Mouse (Mus musculus) embryonic stem cell, embryonic (primary cell): ENCODE measurements around the gene Elp4.

ENCODE experiments used
- CTCF ChIA-PET, 4 experiments: fragments of 300-600 bp in 2 of 4; fragments of 350-600 bp in 2 of 4; sonication (Branson Sonifier 250); formaldehyde crosslinking; loops; one replicate each; lab custom pipeline; 2022; ENCODE audit warnings: inconsistent platforms in 2 of 4; lab: Charles Lee
- POLR2A ChIA-PET, 4 experiments: fragments of 300-600 bp in 2 of 4; fragments of 350-600 bp in 2 of 4; sonication (Branson Sonifier 250); formaldehyde crosslinking; loops; one replicate each; lab custom pipeline; 2022; ENCODE audit warnings: antibody characterized with exemption in 4 of 4, inconsistent platforms in 1 of 4; lab: Charles Lee

Gene Elp4

DNA sequence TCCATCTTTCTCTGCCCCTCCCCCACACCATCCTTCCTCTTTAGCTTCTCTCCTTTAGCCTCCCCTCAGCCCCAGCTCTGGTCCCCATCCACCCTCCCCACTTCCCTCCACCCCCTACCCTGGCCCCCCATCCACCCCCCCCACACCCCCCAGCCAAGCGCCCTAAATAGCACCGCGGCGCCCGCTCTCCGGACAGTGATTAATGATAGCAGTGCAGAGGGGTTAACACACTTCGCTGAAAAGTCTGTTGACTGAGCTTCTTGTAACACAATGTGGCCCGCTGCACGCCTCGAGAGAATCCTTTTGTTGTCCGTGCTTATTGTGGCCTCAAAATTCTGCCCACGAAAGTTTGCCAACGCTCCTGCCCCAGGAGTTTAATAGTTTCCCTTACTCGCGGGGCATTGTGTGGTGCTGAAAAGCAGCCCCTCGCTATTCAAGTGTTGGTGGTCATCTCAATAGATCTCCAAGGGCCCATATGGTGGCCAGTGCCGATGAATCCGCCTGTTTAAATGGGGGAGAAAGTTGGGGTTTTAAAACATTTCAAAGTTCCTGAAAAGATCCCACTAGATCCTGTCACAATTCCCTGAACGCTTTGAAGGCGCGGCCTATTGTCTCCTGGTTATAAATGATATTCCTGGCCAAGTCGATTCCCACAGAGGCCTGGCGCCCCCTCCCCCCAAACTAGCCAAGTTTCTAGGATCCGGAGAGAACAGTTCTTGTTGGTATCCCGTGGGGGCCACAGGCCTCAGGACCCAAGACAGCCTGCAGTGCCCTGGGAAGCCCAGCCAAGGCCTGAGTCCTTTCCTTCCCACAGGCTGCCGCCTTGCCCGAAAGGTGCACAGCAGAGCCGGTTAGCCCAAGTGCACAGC lies 214.4 kb downstream of the Elp4 start:
- ChIA-PET POLR2A (interaction anchor here in 3 of 4 experiments (0.6 to 3.6 kb wide), 8 partner anchors 13 to 23 kb away, joined by 3 to 25 read pairs (median 3); no protein-coding TSS in a partner anchor), CTCF (no interaction called here)

DNA sequence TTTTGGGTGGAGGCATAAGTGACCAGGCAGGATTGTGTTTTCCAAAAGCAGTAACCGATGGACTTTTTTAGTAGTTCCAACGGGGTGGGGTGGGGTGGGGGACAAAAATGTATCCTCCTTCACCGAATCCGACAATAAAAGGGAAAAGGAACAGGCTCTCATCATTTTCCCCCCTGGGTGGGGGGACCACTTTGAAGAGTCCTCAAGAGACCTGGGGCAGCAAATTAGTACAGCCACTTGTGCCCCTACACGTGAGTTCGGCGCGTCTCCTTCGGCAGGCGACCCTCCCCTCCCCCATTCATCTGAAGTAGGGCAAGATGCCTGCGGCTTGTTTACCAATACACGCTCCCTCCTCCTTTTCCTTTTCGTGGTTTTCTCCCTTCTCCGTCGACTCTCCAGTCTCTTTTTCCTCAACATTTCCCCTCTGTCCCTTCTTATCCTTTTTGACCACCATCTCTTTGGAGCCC lies 215.0 kb downstream of the Elp4 start:
- CTCF ChIA-PET, result no interaction called here
- POLR2A ChIA-PET, result interaction anchor here (0.6 to 3.6 kb wide), 7 partner anchors 10 to 81 kb away, joined by 3 to 25 read pairs (median 4); no protein-coding TSS in a partner anchor

DNA sequence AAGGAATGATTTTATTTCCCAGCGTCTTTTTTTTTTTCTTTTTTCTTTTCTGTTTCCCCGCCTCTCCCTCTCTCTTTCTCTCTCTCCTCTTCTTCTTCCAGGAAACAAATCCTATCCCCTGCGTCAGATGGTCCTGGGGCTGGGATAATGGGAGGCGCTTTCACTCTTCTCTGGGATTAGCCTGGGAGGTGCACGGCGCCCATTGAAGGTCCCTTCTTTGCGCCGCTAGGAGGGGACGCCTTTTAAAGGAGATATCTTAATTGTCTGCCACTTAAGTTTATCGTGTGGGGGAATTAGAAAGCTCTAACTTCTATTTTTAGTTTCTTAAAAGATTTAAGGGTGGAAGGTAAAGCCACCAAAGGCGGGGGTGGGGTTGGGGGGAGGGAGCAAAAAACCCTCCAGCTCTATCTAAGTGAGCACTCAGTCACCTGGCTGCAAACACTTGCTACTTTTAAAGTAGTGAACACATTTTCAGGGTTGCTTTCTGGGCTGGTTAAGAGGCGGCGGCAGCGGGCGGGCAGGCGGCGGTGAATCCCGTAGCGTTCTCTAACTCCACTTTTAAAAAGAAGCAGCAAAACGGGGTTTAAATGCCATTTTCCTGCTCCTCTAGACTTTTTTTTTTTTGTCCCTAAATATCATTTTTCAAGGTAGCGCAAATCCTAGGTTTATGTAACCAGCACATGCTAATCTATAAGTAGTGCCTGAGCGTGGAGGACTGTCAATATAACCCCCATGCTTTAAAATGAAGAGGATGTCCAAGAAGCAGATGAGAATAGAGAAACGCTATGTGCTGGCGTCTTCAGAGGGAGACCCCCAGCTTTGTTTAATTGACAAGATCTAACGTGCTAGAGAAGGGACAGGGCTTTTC lies 215.7 kb downstream of the Elp4 start:
- POLR2A ChIA-PET, result interaction anchor here in 3 of 4 experiments (0.5 to 3.6 kb wide), 15 partner anchors 10 to 685 kb away, joined by 3 to 25 read pairs (median 3); partner anchors contain the start of genes Elp4 (in 1 of the 3), Immp1l (in 1 of the 3) and Pax6 (in 1 of the 3)

DNA sequence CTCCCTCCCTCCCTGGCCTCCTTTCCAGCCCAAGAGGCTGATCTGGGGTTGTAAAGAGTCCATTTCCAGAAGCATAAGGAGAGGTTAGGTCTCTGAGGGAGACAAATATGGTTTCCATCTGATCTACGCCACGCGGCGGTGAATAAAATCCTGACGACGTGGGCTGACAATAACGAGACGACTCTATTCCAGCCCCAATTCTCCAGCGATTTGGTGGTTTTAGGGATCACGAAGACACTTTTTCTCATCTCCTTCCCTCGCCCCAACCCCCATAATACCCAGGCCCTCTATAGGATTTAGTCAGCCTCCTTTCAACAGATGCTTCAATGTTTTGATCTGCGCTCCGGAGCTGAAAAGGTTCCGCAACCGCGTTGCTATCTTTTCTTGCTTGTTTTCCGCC lies 216.4 kb downstream of the Elp4 start:
- POLR2A ChIA-PET, result interaction anchor here (0.5 to 3.6 kb wide), 11 partner anchors 10 to 686 kb away, joined by 3 to 25 read pairs (median 3); partner anchors contain the start of genes Eif3m (in 1 of the 4), Elp4 (in 1 of the 4), Immp1l (in 1 of the 4) and Pax6 (in 1 of the 4)
- CTCF ChIA-PET, result interaction anchor here (0.6 to 2.6 kb wide), 10 partner anchors 10 to 394 kb away, joined by 3 to 20 read pairs (median 4); no protein-coding TSS in a partner anchor

More for the DNA sequence above, 215.7 kb downstream of the Elp4 start:
- CTCF ChIA-PET, result interaction anchor here (0.6 to 2.6 kb wide), 8 partner anchors 11 to 393 kb away, joined by 3 to 20 read pairs (median 4); no protein-coding TSS in a partner anchor

DNA sequence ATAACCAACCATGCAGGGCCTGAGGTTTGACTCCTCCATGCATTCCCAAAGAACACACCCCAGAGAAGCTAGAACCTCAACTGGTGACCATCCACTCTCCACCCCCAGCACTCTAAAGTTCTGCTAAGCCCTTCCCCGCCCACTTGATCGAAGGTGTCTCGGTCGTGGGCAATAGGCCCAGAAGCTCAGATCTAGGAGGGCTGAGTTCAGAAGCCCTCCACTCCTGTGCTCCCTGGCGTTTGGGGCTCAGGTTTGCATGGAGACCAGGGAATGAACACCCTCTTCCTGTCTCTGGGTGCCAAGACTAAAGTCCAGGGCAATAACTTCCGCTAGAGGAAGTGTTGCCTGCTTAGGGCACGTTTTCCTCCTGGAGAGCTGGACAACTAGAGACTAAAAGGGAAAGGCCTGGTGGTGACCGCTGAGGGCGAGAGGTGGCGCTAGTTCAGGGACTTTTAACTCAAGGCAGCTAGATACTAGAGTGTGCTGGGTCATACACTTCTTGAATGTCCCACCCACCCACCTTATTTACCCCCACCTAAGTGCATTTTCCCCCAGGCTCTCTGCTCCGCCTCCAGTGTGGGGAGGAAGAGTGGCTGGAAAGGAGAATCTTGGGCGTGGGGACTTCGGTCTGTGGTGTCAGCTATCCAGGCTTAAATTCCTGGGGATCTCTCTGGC lies 216.9 kb downstream of the Elp4 start:
- ChIA-PET CTCF (interaction anchor here (0.6 to 2.6 kb wide), 14 partner anchors 10 to 394 kb away, joined by 3 to 20 read pairs (median 4); no protein-coding TSS in a partner anchor), POLR2A (interaction anchor here (0.5 to 3.6 kb wide), 12 partner anchors 9 to 671 kb away, joined by 3 to 25 read pairs (median 3); partner anchors contain the start of genes Eif3m (in 1 of the 4), Elp4 (in 1 of the 4) and Immp1l (in 1 of the 4))

DNA sequence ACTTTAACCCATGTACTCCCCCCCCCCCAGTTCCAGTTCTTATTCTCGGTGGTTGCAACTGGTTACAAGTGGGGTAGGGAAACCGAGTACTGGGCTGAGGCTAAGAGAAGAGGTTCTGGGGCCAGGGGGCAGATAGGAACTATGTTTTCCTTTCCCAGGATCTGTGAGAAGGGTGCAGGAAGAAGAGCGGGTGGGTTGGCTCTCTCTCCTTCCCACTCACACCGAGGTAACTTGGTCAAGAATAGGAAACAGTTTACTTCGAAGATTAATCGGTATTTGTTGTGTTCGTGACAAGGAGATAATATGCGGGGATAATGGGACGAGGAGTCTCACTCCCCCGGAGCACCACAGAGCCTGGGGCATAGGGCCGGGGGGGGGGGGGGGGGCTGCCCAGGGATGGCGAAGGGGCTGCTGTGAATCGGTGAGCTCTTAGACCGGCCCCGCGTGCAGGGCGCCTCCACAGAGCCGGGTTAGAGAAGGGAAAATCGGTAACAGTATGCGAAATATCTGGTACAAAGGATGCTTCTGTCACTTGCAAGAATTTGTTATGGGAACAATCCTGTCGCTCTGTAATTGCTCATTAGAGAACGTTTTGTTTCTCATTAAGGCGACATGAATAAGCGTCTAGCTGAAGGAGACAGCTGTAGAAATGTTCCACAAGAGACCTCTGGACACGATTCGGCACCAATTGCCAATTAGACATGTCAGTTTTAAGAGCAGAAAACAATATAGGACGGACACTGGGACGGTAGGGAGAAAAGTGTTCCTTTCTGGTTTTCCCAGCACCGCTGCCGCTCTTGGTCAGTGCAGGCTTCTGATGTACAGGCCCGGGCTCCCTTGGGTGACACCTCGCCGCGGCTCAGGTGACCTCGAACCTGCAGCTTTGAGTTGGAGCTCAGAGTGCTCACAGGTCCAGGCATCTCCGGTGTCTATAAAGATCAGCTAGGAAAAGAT lies 217.7 kb downstream of the Elp4 start:
- CTCF ChIA-PET, result interaction anchor here in 3 of 4 experiments (0.6 to 2.6 kb wide), 10 partner anchors 9 to 395 kb away, joined by 3 to 20 read pairs (median 4); no protein-coding TSS in a partner anchor
- POLR2A ChIA-PET, result interaction anchor here in 3 of 4 experiments (0.8 to 3.6 kb wide), 9 partner anchors 8 to 218 kb away, joined by 3 to 25 read pairs (median 3); partner anchors contain the start of genes Elp4 (in 1 of the 3) and Immp1l (in 1 of the 3)

DNA sequence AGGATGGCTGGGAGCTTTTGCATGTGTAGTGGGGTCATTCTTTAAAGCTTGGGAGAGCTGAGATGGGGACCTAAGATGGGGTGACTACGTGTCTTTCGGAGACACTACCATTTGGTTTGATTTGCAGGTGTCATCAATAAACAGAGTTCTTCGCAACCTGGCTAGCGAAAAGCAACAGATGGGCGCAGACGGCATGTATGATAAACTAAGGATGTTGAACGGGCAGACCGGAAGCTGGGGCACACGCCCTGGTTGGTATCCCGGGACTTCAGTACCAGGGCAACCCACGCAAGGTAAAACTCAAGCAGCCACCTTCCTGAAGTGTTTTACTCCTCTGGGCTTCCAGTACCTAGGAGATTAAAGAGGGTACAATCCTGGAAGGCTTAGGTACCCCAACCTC lies 218.7 kb downstream of the Elp4 start:
- POLR2A ChIA-PET, result interaction anchor here in 1 of 4 experiments (1.0 kb wide), 1 partner anchor 9 kb away, joined by 3 read pairs; no protein-coding TSS in a partner anchor
- CTCF ChIA-PET, result interaction anchor here in 1 of 4 experiments (0.6 kb wide), 1 partner anchor 55 kb away, joined by 4 read pairs; no protein-coding TSS in a partner anchor

DNA sequence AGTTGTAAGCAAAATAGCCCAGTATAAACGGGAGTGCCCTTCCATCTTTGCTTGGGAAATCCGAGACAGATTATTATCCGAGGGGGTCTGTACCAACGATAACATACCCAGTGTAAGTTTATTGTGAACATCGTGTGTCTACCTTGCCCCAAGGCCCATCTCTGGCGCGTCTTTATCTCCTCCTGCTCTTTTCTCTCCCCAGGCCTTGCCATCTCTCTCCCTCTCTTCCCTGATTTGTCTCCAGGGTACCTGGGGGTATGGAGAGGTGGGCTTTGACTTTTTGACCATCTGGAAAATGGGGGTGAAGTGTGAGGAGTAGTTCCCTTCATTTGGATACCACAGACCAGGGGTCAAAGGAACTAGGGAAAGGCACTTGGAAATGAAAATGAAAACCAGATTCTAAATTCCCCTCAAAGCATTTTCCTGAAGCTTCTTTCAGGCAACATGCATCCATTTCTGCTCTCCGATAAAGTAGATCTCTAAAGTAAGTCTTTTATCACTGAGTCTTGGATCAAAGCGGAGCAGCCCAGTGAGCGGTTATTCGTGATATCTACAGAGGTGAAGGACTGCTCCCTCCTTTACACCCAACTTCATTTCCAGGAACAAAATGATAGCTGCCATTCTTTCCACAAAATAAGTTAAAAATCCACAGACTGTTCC lies 219.2 kb downstream of the Elp4 start:
- POLR2A ChIA-PET, result interaction anchor here in 2 of 4 experiments (0.6 to 1.3 kb wide), 3 partner anchors 9 to 22 kb away, joined by 3 to 4 read pairs (median 3); no protein-coding TSS in a partner anchor

DNA sequence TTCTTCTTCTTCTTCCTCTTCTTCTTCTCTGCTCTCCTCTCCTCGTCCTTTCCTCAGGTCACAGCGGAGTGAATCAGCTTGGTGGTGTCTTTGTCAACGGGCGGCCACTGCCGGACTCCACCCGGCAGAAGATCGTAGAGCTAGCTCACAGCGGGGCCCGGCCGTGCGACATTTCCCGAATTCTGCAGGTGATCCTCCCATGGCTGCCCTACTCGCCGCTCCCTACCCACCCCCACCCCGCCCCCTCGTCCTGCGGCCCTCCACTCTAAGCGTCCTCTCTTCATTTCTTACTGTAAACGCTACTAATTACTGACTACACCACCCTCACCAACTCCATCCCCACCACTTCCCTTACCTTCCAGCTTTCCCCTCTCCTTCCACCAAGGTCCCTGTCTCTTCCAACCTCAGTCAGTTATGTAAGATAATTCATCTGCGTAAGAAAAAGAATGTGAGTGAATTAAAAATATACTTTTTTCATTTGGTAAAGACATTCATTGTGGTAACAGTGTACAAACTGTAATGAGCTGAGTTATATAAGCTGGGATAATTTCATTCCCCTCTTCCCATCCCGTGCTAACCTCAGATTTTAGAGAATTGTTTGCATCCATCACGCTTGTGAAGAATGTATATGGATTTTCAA lies 220.5 kb downstream of the Elp4 start:
- ChIA-PET POLR2A (interaction anchor here in 2 of 4 experiments (0.5 to 1.9 kb wide), 5 partner anchors 11 to 78 kb away, joined by 3 to 8 read pairs (median 4); partner anchors contain the start of gene Pax6 (in 1 of the 2)), CTCF (no interaction called here)

More for the DNA sequence above, 219.2 kb downstream of the Elp4 start:
- CTCF ChIA-PET, result interaction anchor here in 1 of 4 experiments (0.6 kb wide), 1 partner anchor 55 kb away, joined by 4 read pairs; no protein-coding TSS in a partner anchor

DNA sequence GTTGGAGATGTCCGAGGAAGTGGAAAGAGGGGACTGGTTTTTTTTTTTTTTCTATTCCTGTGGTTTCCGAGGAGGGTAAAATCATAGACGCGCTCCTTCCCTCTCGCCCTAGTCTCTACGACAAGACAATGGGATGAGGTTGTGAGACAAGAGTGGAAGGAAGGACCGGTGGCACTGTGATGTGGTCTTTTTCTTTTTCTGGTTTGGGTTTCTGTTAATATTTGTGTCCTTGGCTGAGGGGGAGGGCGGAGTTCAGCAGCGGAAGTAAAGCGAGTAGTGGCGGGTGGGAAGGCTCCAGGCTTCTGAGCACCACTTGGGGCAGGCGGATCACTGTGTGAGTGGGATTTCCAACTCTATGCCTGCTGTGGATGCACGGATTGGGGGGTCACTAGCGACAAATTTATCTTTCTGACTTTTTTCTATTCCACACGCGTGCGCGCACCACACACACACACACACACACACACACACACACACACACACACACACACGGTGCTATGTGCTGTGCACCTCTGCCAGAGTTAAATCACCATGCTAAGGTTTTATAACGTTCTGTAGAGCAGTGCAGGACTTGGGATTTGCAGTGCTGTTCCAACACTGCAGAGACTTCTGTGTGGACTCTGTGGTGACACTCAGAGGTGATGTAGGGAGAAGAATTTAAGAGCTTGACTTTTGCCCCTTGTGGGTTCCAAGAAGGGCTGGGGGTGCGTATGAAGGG lies 221.6 kb downstream of the Elp4 start:
- ChIA-PET CTCF (interaction anchor here in 2 of 4 experiments (0.6 to 0.7 kb wide), 2 partner anchors 13 to 201 kb away, joined by 3 to 5 read pairs; no protein-coding TSS in a partner anchor), POLR2A (interaction anchor here in 1 of 4 experiments (0.8 to 3.4 kb wide), 8 partner anchors 9 to 284 kb away, joined by 3 to 23 read pairs (median 4); partner anchors contain the start of genes Pax6 and Rcn1)

DNA sequence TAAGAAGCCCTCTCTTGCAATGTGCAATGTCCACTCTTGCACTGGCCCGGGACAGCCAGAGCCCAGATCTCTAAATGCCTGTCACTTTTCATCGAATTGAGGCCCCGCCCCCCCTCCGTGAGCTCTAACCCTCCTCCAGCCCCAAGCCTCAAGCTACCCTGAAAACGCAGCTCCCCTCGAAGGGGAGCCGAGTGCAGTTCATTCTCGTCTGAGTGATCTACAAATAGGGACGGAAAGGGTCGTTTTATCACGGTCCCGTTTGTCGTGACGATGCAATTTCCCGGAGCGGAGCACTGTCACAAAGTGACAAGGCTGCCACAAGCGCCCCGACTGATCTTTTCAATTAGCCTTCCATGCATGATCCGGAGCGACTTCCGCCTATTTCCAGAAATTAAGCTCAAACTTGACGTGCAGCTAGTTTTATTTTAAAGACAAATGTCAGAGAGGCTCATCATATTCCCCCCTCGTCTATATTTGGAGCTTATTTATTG lies 222.3 kb downstream of the Elp4 start:
- CTCF ChIA-PET, result interaction anchor here in 1 of 4 experiments (0.5 to 1.4 kb wide), 4 partner anchors 12 to 117 kb away, joined by 3 read pairs; no protein-coding TSS in a partner anchor
- POLR2A ChIA-PET, result interaction anchor here in 3 of 4 experiments (0.6 to 3.4 kb wide), 12 partner anchors 8 to 283 kb away, joined by 3 to 23 read pairs (median 3); partner anchors contain the start of genes Pax6 (in 1 of the 3) and Rcn1 (in 1 of the 3)

DNA sequence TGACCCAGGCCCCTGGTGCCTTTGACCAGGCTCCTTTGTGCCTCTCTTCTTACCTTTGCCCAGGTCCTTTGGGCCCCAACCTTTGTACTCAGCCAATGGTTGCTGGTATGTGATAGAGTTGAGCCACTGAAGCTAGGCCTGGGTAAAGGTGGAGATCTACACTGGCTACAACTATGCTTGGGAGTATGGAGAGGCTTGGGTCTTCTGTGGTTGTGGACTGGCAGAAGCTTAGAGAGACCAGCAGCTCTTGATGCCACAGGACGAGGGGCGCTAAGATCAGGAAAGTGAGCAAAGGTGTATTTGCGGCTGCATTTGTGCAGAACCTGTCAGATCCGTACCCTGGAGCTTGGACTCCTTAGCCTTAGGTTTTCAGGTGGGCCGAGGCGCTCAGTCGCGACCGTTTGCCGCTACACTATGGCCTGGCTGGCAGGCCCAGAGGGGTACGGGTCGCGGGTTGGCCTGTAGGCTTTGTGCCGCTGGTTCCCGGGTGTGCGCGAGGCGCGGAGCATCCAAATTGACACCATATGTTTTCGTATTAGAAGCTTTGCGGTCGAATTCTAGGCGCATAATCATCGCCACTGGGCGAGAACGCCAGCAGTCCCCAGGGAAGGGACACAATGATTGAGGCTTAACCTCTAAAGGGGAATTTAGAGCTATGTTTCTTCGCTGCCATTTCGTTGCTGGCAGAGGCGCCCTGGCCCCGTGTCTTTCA lies 223.2 kb downstream of the Elp4 start:
- CTCF ChIA-PET, result interaction anchor here in 1 of 4 experiments (0.5 to 1.6 kb wide), 4 partner anchors 12 to 118 kb away, joined by 3 read pairs; no protein-coding TSS in a partner anchor
- POLR2A ChIA-PET, result interaction anchor here in 2 of 4 experiments (0.8 to 3.4 kb wide), 9 partner anchors 9 to 282 kb away, joined by 3 to 23 read pairs (median 3); partner anchors contain the start of genes Pax6 (in 2 of the 2) and Rcn1 (in 1 of the 2)
